Mouse (Mus musculus) macrophage (primary cell): ENCODE results near the gene Mob3b. TPM values are rescaled to one million over a fixed set of nuclear protein-coding genes. Genes with fewer than 3 reads are reported as not detected.
"Not testable (repeated sequence)": the region's sequence is repeated elsewhere in the genome, so short reads cannot be mapped to it uniquely, and the experiment has no call there.

Experiments used
- H3K27ac ChIP-seq: fragments of 350-480 bp; formaldehyde crosslinking; 2 replicates; pipeline ENCODE4 v1.9.0; 2021
- H3K36me3 ChIP-seq: fragments of 350-480 bp; formaldehyde crosslinking; 2 replicates; pipeline ENCODE4 v1.9.0; 2021; ENCODE audit errors: inconsistent target
- H3K4me3 ChIP-seq: fragments of 350-480 bp; formaldehyde crosslinking; 2 replicates; pipeline ENCODE4 v1.9.0; 2021; ENCODE audit errors: inconsistent target
- H3K79me2 ChIP-seq: fragments of 350-480 bp; formaldehyde crosslinking; 2 replicates; pipeline ENCODE4 v1.9.0; 2021; ENCODE audit errors: inconsistent target
- WGBS: methylation state at CpG from one replicate; pipeline ENCODE4 v1.1.7; 2026; ENCODE audit warnings: inconsistent platforms; ENCODE audit not compliant: missing documents; 5-methylcytosine and 5-hydroxymethylcytosine counted together
- polyA plus RNA-seq: library from polyadenylated mRNA; stranded (reverse); fragments of 250-400 nt; gene quantifications from 3 replicates; pipeline ENCODE4 v1.2.4, GENCODE M21; 2018; ENCODE audit warnings: inconsistent platforms

Mob3b gene
- polyA plus RNA-seq, 1 experiment from 2014 or later: 1.3 TPM

GRCm38 (mm10) chr4:34928386-34928785 is 228.9 kb downstream of the Mob3b start:
- WGBS: 93% methylated on average over 7 of the region's 7 CpGs
- H3K36me3 ChIP-seq, H3K27ac ChIP-seq, H3K79me2 ChIP-seq, H3K4me3 ChIP-seq: not testable (repeated sequence)

DNA sequence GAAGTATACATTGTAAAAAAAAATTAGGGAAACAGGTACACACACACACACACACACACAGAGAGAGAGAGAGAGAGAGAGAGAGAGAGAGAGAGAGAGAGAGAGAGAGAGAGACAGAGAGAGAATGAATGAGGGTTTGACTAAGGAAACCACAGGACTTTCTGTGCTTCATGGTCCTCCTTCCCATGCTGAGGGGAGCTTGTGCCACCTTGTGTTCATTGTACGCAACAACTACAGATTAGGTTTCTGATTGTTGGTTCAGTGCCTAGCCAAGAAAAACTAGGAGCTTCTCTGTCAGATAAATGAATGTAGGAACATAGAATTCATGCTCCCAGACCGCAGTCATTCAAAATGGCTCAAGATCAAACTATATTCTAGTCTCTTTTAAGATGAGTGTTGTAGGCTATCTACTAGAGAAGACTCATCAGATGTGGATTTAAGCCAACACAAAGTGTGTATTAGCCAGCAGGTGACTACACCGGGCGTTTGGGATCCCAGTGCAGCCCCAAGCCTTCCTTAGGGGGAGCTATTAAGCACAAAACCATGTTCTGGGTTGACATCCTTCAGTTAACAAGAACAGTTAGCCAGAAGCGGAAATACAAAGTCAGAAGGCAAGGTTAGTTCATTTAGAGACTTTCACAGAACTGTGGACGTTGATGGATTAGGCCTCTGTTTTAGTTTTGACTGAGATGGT is 235.0 kb downstream of the Mob3b start:
- no peak overlapping the region for H3K27ac ChIP-seq
- H3K4me3 ChIP-seq: no peak overlapping the region
- no peaks in the 10 kb centered on the region for H3K36me3 ChIP-seq
- H3K79me2 ChIP-seq: no peaks in the 10 kb centered on the region
- 75% methylated on average over 6 of the region's 6 CpGs for WGBS

DNA sequence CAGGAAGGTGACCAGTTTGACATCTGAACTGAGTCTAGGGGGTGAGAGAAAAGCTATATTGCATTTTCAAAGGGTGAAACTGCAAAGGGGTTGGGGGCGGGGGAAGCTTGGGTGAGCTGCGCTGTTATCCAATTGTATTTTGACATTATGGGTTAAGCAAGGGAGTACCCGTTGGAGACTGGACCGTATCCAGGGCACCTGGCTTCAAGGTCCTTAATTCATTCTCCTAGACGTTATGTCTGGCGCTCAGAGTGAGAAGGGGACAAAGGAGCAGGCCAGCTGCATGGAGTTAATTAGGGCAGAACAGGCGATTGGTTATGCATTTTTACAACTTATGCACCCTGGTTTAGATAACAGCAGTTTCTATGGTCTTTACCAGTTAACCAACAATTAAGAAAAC is 239.9 kb downstream of the Mob3b start:
- no peaks in the 10 kb centered on the region for H3K36me3 ChIP-seq
- H3K79me2 ChIP-seq: no peaks in the 10 kb centered on the region
- no peak overlapping the region for H3K4me3 ChIP-seq
- 88% methylated on average over 7 of the region's 7 CpGs for WGBS
- no peak overlapping the region for H3K27ac ChIP-seq

DNA sequence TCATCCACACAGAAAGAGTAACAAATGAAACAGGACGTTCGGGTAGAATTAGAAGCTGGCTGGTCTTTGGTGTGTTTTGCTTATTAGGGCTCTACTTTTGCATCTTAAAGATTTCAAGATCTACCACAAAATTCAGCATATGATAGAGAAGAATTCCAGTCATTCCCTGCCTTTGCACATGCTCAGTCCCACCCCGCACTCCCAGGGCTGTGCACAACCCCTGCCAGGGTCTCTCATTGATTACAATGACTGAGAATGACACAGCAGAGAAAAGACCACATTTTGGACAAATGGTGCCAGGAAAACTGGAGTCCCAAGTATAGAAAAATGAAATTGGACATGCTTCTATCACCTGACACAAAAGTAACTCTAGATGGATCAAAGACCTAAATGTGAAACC is 245.1 kb downstream of the Mob3b start:
- no peak overlapping the region for H3K4me3 ChIP-seq
- WGBS: 88% methylated on average over 1 of the region's 3 CpGs
- no peak overlapping the region for H3K27ac ChIP-seq
- H3K36me3 ChIP-seq: no peaks in the 10 kb centered on the region
- no peaks in the 10 kb centered on the region for H3K79me2 ChIP-seq

GRCm38 (mm10) chr4:34911401-34911800 is 245.9 kb downstream of the Mob3b start:
- H3K79me2 ChIP-seq: no peaks in the 10 kb centered on the region
- no peak overlapping the region for H3K4me3 ChIP-seq
- WGBS: 74% methylated on average over 3 of the region's 3 CpGs
- no peaks in the 10 kb centered on the region for H3K36me3 ChIP-seq
- H3K27ac ChIP-seq: no peak overlapping the region

GRCm38 (mm10) chr4:34908127-34908526 is 249.2 kb downstream of the Mob3b start:
- Histone ChIP-seq H3K27ac (no peak overlapping the region), H3K36me3 (no peaks in the 10 kb centered on the region), H3K79me2 (no peaks in the 10 kb centered on the region), H3K4me3 (no peak overlapping the region)
- 94% methylated on average over 7 of the region's 7 CpGs for WGBS

GRCm38 (mm10) chr4:34907026-34907425 is 250.3 kb downstream of the Mob3b start:
- 84% methylated on average over 14 of the region's 14 CpGs for WGBS
- Histone ChIP-seq H3K27ac (no peak overlapping the region), H3K4me3 (no peak overlapping the region), H3K36me3 (no peaks in the 10 kb centered on the region), H3K79me2 (no peaks in the 10 kb centered on the region)

GRCm38 (mm10) chr4:34906151-34906550 is 251.1 kb downstream of the Mob3b start:
- Histone ChIP-seq H3K27ac (no peak overlapping the region), H3K4me3 (no peak overlapping the region), H3K36me3 (no peaks in the 10 kb centered on the region), H3K79me2 (no peaks in the 10 kb centered on the region)
- 80% methylated on average over 4 of the region's 4 CpGs for WGBS

- H3K4me3 ChIP-seq: no peak overlapping the region
- no peaks in the 10 kb centered on the region for H3K79me2 ChIP-seq
- H3K36me3 ChIP-seq: no peaks in the 10 kb centered on the region
- H3K27ac ChIP-seq: no peak overlapping the region
- WGBS: 84% methylated on average over 5 of the region's 5 CpGs
Observed at GRCm38 (mm10) chr4:34905396-34905795, 251.9 kb downstream of the Mob3b start.

GRCm38 (mm10) chr4:34901582-34901981 is 255.7 kb downstream of the Mob3b start:
- 89% methylated on average over 3 of the region's 3 CpGs for WGBS

DNA sequence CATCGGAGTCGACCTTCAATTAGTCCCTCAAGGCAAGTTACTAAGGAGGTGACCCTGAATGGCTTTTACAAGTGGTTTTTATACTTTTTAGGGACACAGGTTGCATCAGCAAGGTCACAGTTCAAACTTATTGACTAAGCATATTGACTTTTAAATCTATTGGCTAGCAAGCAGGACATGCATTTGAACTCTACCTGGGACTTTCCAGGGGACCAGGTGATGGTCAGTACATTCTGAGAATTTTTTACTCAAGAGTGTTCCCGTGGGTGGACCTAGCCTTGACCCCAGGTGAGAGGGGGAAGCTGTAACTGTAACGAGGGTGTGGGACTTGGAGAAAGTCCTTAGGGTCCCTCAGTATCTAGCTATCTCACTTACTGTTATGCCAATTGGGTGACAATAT is 256.1 kb downstream of the Mob3b start:
- Histone ChIP-seq H3K36me3 (no peaks in the 10 kb centered on the region), H3K27ac (no peak overlapping the region), H3K79me2 (no peaks in the 10 kb centered on the region), H3K4me3 (no peak overlapping the region)
- WGBS: 82% methylated on average over 4 of the region's 4 CpGs

More at GRCm38 (mm10) chr4:34901582-34901981, 255.7 kb downstream of the Mob3b start:
- not testable (repeated sequence) for H3K27ac ChIP-seq, H3K4me3 ChIP-seq, H3K36me3 ChIP-seq, H3K79me2 ChIP-seq

GRCm38 (mm10) chr4:34900155-34900554 is 257.1 kb downstream of the Mob3b start:
- WGBS: 77% methylated on average over 9 of the region's 9 CpGs
- Histone ChIP-seq H3K36me3 (no peaks in the 10 kb centered on the region), H3K27ac (no peak overlapping the region), H3K4me3 (no peak overlapping the region), H3K79me2 (no peaks in the 10 kb centered on the region)

GRCm38 (mm10) chr4:34899322-34899721 is 258.0 kb downstream of the Mob3b start:
- 90% methylated on average over 1 of the region's 1 CpGs for WGBS
- Histone ChIP-seq H3K27ac (no peak overlapping the region), H3K36me3 (no peaks in the 10 kb centered on the region), H3K79me2 (no peaks in the 10 kb centered on the region), H3K4me3 (no peak overlapping the region)
